Mouse (Mus musculus) urinary bladder, postnatal 14 days (tissue): ENCODE data around the gene Nop2.

ENCODE experiments used
- DNase-seq: peaks from one replicate; pipeline ENCODE4 v3.0.0; 2021; ENCODE audit warnings: low spot score

Nop2 gene

GRCm38 (mm10) chr6:125109371-125109770 lies 22.3 kb upstream of the Nop2 start:
- no peak for DNase-seq

GRCm38 (mm10) chr6:125110927-125111326 lies 20.8 kb upstream of the Nop2 start:
- DNase-seq: peak; percentile 46

GRCm38 (mm10) chr6:125112553-125112952 lies 19.2 kb upstream of the Nop2 start:
- DNase-seq: no peak

GRCm38 (mm10) chr6:125119387-125119786 lies 12.3 kb upstream of the Nop2 start:
- DNase-seq: no peak

GRCm38 (mm10) chr6:125128724-125129123 lies 3.0 kb upstream of the Nop2 start:
- no peak for DNase-seq

GRCm38 (mm10) chr6:125129710-125130402 lies 1.9 kb upstream of the Nop2 start:
- DNase-seq: no peak

- no peak for DNase-seq
These were observed 761 bp downstream of the Nop2 start for GRCm38 (mm10) chr6:125132470-125132869.

- DNase-seq: peak; percentile 21
These were observed 5.4 kb downstream of the Nop2 start for GRCm38 (mm10) chr6:125137002-125137671.

GRCm38 (mm10) chr6:125139747-125140146 lies 8.0 kb downstream of the Nop2 start:
- DNase-seq: no peak

- no peak for DNase-seq
These were observed 10.7 kb downstream of the Nop2 start for GRCm38 (mm10) chr6:125142436-125142835.

- DNase-seq: no peak
These were observed 11.4 kb downstream of the Nop2 start for GRCm38 (mm10) chr6:125143128-125143527.

GRCm38 (mm10) chr6:125143904-125144303 lies 12.2 kb downstream of the Nop2 start:
- no peak for DNase-seq

- peak; percentile 83 for DNase-seq
These were observed 13.3 kb downstream of the Nop2 start, which contains the start of gene Iffo1 for GRCm38 (mm10) chr6:125145001-125145400. Iffo1 (plus strand) TSS chr6:125145241.

GRCm38 (mm10) chr6:125145479-125145951 lies 13.8 kb downstream of the Nop2 start:
- no peak for DNase-seq

- no peak for DNase-seq
These were observed 14.4 kb downstream of the Nop2 start for GRCm38 (mm10) chr6:125146148-125146547.

GRCm38 (mm10) chr6:125146797-125147196 lies 15.1 kb downstream of the Nop2 start:
- peak; percentile 33 for DNase-seq

GRCm38 (mm10) chr6:125147329-125147728 lies 15.6 kb downstream of the Nop2 start:
- no peak for DNase-seq

- DNase-seq: peak; percentile 20
These were observed 16.7 kb downstream of the Nop2 start for GRCm38 (mm10) chr6:125148251-125148925.

GRCm38 (mm10) chr6:125148926-125149568 lies 17.3 kb downstream of the Nop2 start:
- peak; percentile 30 for DNase-seq

- DNase-seq: no peak
These were observed 17.9 kb downstream of the Nop2 start for GRCm38 (mm10) chr6:125149569-125149950.

- DNase-seq: peak; percentile 62
These were observed 20.7 kb downstream of the Nop2 start for GRCm38 (mm10) chr6:125152212-125153017.

- DNase-seq: no peak
These were observed 21.3 kb downstream of the Nop2 start for GRCm38 (mm10) chr6:125153018-125153389.
